Mouse (Mus musculus): Measurements from ENCODE around the gene Tfeb.

The Tfeb gene

DNA sequence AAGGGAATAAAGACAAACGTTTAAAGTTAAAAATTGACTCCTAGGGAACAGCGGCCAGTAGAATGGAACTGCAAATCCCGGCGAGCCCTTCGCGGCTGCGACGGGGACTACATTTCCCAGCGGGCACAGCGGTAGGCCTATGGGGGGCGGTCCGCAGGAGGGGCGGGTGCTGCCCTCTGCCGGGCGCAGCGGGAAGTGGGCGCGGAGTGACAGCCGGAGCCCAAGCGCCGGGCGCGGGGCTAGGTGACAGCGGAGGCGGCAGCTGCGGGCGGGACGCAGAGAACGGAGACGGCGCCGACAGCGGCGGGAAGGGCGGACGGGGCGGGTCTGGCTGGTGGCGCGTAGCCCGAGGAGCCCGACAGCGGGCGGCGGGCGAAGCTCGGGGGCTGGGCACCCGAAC is at the start of gene Tfeb:
Gene Tfeb (plus strand): TSS at position 175 of the 400 bp plus-strand sequence.
- peak; percentile 98 to 100 for DNase-seq (ENCODE audit: low spot score in 2 of 2)

DNA sequence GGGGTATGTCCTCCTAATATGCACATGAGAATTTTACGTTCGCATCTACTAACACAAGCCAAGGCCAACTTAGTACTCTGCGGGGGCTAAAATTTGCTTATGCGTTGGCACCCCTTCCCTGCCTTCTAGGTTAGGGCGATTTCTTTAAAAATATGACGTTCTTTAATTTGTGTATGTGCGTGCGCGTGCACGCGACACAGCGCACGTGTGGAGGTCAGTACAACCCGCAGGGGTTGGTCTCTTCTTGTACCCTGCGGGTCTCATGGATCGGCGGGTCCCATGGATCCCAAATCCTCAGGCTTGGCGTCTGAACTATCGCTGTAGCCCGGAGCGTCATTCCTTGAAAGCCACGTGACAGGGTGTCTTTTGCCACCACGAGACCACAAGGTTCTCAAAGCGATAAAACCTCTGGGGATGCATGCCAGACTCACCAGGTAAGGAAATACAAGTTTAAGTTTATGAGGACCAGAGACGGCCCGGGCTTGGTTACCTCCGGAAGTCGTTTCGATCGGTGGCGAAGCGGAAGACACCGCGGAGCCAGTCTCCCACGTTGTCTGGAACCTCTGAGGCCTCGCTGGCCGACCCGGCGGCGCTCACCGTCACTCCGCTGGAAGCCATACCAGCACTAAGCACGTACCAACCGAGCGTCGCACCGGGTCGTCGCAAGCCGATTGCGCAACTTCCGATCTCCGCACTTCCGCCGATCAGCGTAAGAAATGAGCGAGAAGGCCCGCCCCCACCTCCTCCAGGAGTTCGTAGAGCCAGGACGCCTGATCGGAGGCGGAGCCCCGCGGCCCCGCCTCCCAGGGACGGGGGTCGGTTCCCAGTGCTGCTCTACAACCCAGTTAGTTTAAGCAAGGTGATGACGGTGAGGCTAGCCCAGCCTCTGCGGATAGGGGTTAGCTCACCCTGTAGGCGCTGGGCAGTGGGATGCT is 49.2 kb upstream of the Tfeb start:
- peak; percentile 91 to 94 for DNase-seq (ENCODE audit: low spot score in 2 of 2)

DNA sequence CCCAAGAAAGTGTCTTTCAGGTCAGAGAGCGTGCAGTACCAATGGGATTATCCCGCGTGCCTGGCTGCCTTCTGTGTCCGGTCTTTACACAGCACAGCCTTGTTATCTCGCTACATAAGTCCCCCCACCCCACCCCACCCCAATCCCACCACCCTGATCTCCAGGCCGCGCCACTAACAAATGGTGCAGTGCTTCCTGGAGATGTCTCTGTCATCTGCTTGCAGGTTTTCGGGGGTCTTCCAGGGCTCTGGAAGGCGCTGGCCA is 48.6 kb upstream of the Tfeb start, which contains the start of gene Tomm6:
Gene Tomm6 (minus strand): TSS at position 43 of the 264 bp plus-strand sequence.
- no peak for DNase-seq (ENCODE audit: low spot score in 2 of 2)

DNA sequence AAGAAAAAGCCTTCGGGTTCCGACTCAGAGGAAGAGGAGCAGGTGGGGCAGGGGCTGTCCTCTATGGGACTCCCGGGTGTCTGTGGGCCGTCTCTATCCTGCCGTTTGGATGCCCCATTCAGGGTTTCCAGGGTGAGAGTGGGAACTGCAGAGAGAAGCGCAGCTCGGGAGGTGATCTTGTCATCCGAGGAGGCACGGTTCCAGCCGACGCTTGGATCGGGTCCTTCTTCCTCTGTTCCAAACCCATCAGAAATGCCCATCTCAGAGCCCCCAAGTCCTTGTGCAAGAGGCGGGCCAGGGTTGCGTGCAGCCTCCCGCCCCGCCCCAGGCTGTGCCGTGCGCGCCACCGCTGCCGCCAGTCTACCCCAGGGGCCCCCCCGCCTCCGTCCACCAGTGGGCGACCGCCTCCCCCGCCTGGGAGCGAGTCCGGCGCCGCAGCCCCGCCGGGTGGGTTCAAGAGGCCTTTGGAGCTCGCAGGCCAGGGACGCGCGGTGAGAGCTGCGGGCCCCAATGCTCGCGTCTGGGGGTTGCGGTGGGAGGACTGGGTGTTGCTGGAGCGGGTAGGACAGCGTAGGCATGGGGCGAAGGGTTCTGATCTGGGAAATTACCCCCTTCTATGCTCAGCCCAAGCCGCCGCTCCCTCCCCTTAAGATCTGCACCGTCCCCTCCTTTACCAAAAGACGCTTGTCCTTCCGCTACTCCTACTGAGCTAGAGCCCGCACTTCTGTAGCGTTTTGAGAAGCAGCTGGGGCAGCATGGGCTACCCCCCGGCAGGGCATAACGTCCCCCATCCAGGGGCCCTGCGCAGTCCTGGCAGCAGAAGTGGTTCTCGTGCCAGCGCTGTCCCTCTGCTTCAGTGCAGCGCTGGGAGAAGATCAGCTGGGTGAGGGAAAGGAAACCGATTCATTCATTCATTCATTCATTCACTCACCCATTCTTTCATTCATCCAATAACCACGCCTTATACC is 47.9 kb upstream of the Tfeb start, which contains the start of gene Frs3:
Gene Frs3 (plus strand): TSS at position 423 of the 968 bp plus-strand sequence.
- peak; percentile 65 to 84 for DNase-seq (ENCODE audit: low spot score in 2 of 2)

- no peak for DNase-seq (ENCODE audit: low spot score in 2 of 2)
Observed at GRCm38 (mm10) chr17:47689894-47690293, 46.9 kb upstream of the Tfeb start.

DNA sequence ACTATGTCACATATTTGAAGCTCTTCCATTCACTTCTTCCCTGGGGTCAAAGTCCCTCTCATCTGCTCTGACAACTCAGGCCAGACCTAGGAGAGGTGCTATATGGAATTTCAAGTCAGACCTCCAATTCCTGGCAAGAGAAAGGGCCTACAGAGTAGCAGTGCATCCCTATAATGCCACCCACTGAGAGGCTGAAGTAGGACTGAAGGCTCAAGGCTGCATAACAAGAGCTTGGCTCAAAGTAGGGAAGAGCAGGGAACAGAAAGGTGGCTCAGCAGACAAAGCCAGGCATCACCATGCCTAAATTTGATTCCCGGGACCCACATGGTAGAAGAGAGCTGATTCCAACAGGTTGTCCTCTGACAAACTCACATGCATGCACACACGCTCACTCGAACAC is 45.2 kb upstream of the Tfeb start:
- DNase-seq (ENCODE audit: low spot score in 2 of 2): no peak

DNA sequence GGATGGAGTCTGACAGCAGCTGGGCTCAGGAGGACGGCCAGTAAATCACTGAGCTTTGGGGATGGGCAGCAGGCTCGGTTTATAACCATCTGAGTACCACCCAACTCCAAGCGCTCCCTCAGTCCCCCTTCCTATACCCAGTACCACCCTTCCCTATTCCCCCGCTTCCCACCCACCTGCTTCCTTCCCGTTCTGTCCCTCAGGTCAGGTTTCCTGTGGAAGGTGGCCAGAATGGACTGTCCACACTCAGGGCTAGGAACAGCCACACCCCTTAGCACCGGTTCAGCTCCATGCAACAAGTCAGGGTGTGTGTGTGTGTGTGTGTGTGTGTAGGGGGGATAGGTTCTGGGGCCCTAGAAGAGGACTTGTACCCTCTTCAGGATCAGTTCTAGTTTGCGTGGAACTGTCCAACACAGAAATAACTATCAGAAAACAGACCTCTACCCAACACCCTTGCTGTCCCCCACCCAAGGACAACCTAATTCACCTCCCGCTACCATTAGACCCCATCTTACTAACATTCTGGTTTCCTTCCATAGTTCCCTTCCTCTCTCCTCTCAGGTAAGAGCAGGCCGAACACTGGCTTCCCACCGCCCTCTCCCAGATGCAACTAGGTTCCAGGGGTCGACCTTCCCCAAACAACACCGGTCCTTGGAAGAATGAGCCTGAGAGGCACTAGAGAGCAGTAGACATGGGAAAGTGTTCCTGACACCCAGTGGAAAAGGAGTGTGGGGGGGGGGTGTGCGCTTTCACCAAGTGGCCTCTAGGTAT is 43.0 kb upstream of the Tfeb start:
- no peak for DNase-seq (ENCODE audit: low spot score in 2 of 2)

- DNase-seq (ENCODE audit: low spot score in 2 of 2): no peak
Observed at GRCm38 (mm10) chr17:47694442-47694502, 42.6 kb upstream of the Tfeb start, which contains the start of gene Gm21981. TSS of gene Gm21981 (minus strand) at chr17:47694455.

- peak; percentile 95 to 99 for DNase-seq (ENCODE audit: low spot score in 2 of 2)
Observed at GRCm38 (mm10) chr17:47694503-47695336, 42.1 kb upstream of the Tfeb start, which contains the start of gene Prickle4. TSS of gene Prickle4 (minus strand) at chr17:47694736.

DNA sequence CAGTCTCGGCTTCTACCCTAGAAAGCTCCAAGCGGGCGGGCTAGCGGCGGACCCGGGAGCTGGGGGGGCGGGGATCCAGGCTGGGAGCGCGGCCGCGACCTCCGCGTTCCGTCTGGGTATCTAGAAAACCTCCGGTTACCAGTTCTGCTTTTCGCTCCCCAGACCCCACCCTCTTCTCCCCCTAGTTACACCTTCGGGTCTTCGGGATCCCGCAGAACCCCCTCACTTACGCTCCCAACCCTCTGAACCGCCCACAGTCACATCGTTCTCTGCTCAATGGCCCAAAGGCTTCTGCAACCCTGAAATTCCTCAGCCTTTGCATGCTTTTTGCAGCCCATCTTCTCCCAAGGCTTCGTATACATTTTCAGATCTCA is 41.5 kb upstream of the Tfeb start:
- no peak for DNase-seq (ENCODE audit: low spot score in 2 of 2)

- no peak for DNase-seq (ENCODE audit: low spot score in 2 of 2)
Observed at GRCm38 (mm10) chr17:47698156-47698555, 38.7 kb upstream of the Tfeb start.

- no peak for DNase-seq (ENCODE audit: low spot score in 2 of 2)
Observed at GRCm38 (mm10) chr17:47699055-47699454, 37.8 kb upstream of the Tfeb start.

GRCm38 (mm10) chr17:47701793-47702192 is 35.0 kb upstream of the Tfeb start:
- DNase-seq (ENCODE audit: low spot score in 2 of 2): no peak

DNA sequence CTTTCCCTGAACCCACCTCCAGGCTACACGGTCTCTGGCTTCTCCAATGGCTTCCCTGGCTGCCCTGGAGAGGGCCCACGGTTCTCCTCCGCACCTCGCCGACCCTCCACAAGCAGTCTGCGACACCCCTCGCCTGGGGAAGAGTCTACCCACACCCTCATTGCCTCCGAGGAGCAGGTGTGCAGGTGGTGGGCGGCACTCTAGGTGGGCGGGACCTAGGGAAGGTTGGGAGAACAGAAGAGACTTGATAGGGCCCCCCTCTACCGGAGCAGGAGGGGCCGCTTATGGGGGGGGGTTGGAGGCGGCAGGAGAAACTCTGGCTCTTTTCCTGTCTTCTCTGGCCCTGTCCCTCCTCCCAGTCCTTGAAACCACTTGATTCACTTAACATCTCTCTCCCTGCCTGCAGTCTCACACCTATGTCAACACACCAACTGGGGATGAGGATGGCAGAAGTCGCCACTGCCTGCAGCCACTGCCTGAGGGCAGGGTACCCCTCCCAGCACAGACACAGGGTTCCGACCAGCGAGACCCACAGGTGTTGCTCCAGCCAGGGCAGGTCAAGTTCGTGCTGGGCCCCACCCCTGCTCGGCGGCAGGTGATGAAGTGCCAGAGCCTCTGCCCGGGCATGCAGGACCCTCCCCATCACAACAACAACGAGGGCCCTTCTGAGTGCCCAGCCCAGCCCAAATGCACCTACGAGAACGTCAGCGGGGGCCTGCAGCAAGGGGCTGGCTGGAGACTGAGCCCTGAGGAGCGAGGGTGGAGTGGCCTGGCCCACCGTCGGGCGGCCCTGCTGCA is 34.1 kb upstream of the Tfeb start:
- DNase-seq (ENCODE audit: low spot score in 2 of 2): no peak

DNA sequence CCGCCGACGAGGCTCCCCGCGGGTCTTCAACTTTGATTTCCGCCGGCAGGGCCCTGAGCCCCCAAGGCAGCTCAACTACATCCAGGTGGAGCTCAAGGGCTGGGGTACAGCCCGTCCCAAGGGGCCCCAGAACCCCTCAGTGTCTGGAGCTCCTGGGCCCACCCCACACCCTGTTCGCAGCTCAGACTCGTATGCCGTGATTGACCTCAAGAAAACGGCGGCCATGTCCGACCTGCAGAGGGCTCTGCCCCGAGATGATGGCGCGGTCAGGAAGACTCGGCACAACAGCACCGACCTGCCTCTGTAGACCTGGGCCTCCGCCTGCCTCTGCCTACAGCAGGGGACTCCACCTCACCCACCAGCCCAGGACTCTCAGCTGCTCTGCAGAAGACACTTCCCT is 33.3 kb upstream of the Tfeb start:
- no peak for DNase-seq (ENCODE audit: low spot score in 2 of 2)

- DNase-seq (ENCODE audit: low spot score in 2 of 2): no peak
Observed at GRCm38 (mm10) chr17:47704692-47705091, 32.1 kb upstream of the Tfeb start.

DNA sequence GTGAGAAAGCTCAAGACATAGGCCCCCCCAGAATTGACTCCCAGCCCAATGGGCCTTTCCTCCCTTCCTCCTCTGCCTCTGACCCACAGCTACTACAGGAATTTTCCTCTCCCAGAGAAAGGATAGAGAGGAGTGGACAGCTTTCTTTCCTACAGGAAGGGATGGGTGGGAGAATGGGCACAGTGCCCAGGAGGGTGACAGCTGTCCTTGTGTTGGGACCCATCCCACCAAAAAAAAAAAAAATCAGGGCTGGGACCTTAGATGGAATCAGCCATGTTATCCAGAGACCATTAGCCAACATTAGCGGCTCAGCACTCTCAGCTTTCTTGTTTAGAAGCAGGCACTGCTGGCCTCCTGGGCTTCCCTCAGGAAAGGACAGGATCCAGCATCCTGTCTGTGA is 30.6 kb upstream of the Tfeb start:
- no peak for DNase-seq (ENCODE audit: low spot score in 2 of 2)

- DNase-seq (ENCODE audit: low spot score in 2 of 2): no peak
Observed at GRCm38 (mm10) chr17:47707961-47708360, 28.9 kb upstream of the Tfeb start.

- DNase-seq (ENCODE audit: low spot score in 2 of 2): no peak
Observed at GRCm38 (mm10) chr17:47708972-47709371, 27.9 kb upstream of the Tfeb start.

DNA sequence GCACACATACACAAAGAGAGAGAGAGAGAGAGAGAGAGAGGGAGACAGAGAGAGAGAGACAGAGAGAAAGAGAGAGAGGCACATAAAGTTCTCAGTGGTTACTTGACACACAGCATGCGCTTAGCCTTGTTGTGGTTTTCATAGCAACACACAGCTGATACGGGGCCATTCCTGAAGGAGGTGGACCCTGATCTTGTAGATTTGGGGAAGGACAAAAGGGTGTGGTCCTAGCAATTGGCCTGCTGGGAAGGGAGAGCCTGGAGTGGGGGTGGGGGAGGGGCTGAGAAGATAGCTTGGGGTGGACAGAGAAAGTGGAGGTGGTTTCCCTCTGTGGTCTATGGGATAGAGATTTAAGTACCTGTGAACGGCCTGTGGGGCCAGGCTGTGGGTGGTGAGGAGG is 26.8 kb upstream of the Tfeb start:
- no peak for DNase-seq (ENCODE audit: low spot score in 2 of 2)

DNA sequence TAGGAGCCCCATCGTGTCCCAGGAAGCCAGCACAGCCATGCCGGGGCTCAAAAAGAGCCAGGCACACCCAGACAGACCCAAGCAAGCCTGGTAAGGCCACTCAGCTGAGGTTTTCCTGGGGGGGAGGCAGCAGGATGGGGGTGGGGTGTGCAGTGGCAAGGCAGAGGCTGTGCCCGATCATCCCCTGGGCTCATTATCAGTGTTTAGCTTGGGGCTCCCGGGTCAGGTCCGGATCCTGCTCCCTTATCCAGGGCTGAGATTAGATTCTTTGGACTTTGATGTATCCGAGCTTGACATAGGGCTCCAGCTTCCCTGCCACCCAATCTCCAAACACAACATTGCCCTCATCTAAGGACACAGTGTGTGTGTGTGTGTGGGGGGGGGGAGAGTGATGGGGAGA is 24.9 kb upstream of the Tfeb start:
- no peak for DNase-seq (ENCODE audit: low spot score in 2 of 2)

Measured in spleen, postnatal 4 days (tissue).